Mouse (Mus musculus) megakaryocyte, embryonic 14.5 days (primary cell): ENCODE results near the gene Yars.

Experiments used
- FLI1 ChIP-seq: IDR thresholded peaks from 2 replicates; pipeline ENCODE4 v1.6.1; 2012; ENCODE audit warnings: low read length, inconsistent platforms, mixed read lengths
- GATA1 ChIP-seq: IDR thresholded peaks from 3 replicates; pipeline ENCODE4 v1.6.1; 2012; ENCODE audit warnings: mixed read lengths, low read length, inconsistent platforms, borderline replicate concordance

GRCm38 (mm10) chr4:129142439-129143045 is 47.0 kb upstream of the Yars start:
- TF ChIP-seq FLI1: no peak
- TF ChIP-seq GATA1: no peak
